Mouse (Mus musculus): ENCODE measurements around the gene Rangrf. TPM values are rescaled to one million over a fixed set of nuclear protein-coding genes. Genes with fewer than 3 reads are reported as not detected.
"Not testable (repeated sequence)": the region's sequence is repeated elsewhere in the genome, so short reads cannot be mapped to it uniquely, and the experiment has no call there.

Rangrf gene
- polyA plus RNA-seq, 1 experiment = 29.7 TPM

GRCm38 (mm10) chr11:68966554-68966953 lies 8.4 kb downstream of the Rangrf start:
- Histone ChIP-seq H3K4me3 (ENCODE audit: low read depth, low read length) (no peak overlapping the region), H3K36me3 (ENCODE audit: control insufficient read depth, insufficient read depth, low read length) (no peaks in the 10 kb centered on the region), H3K27ac (ENCODE audit: insufficient read depth, low read depth, low read length) (no peak overlapping the region), H3K27me3 (ENCODE audit: control insufficient read depth, insufficient read depth, low read length) (no peaks in the 10 kb centered on the region), H3K4me1 (ENCODE audit: control insufficient read depth, insufficient read depth, insufficient read length, low read length) (peaks cover 5% of the 10 kb centered on the region)
- no peak for TF ChIP-seq POLR2A (IDR thresholded peaks at IDR 0.05; ENCODE audit: low read depth, low read length)
- no peak for TF ChIP-seq CTCF (IDR thresholded peaks at IDR 0.05; ENCODE audit: extremely low read depth, insufficient read length, insufficient replicate concordance, low read depth, low read length)
- 40% methylated on average over 1 of the region's 1 CpGs for WGBS

- TF ChIP-seq POLR2A (IDR thresholded peaks at IDR 0.05; ENCODE audit: low read depth, low read length) (no peak), CTCF (IDR thresholded peaks at IDR 0.05; ENCODE audit: extremely low read depth, insufficient read length, insufficient replicate concordance, low read depth, low read length) (peak; percentile 30; the same call in 1 of the 2 replicates)
- 29% methylated on average over 3 of the region's 3 CpGs for WGBS
These were observed 9.1 kb downstream of the Rangrf start for GRCm38 (mm10) chr11:68965845-68966244.

GRCm38 (mm10) chr11:68965050-68965449 lies 9.9 kb downstream of the Rangrf start:
- TF ChIP-seq POLR2A (IDR thresholded peaks at IDR 0.05; ENCODE audit: low read depth, low read length) = no peak
- no peak for TF ChIP-seq CTCF (IDR thresholded peaks at IDR 0.05; ENCODE audit: extremely low read depth, insufficient read length, insufficient replicate concordance, low read depth, low read length)
- H3K27me3 ChIP-seq (ENCODE audit: control insufficient read depth, insufficient read depth, low read length) = no peaks in the 10 kb centered on the region
- H3K36me3 ChIP-seq (ENCODE audit: control insufficient read depth, insufficient read depth, low read length) = no peaks in the 10 kb centered on the region
- no peak overlapping the region for H3K4me3 ChIP-seq (ENCODE audit: low read depth, low read length)
- H3K27ac ChIP-seq (ENCODE audit: insufficient read depth, low read depth, low read length) = no peak overlapping the region
- H3K4me1 ChIP-seq (ENCODE audit: control insufficient read depth, insufficient read depth, insufficient read length, low read length) = peaks cover 5% of the 10 kb centered on the region

More at GRCm38 (mm10) chr11:68965845-68966244, 9.1 kb downstream of the Rangrf start:
- no peak overlapping the region for H3K27ac ChIP-seq (ENCODE audit: insufficient read depth, low read depth, low read length)
- H3K36me3 ChIP-seq (ENCODE audit: control insufficient read depth, insufficient read depth, low read length) = no peaks in the 10 kb centered on the region
- H3K4me3 ChIP-seq (ENCODE audit: low read depth, low read length) = no peak overlapping the region
- H3K27me3 ChIP-seq (ENCODE audit: control insufficient read depth, insufficient read depth, low read length) = no peaks in the 10 kb centered on the region
- peaks cover 5% of the 10 kb centered on the region for H3K4me1 ChIP-seq (ENCODE audit: control insufficient read depth, insufficient read depth, insufficient read length, low read length)

- Histone ChIP-seq H3K4me1 (ENCODE audit: control insufficient read depth, insufficient read depth, insufficient read length, low read length) (peaks cover under 1% of the 10 kb centered on the region; the same call in 1 of the 2 replicates), H3K27ac (ENCODE audit: insufficient read depth, low read depth, low read length) (no peak overlapping the region), H3K36me3 (ENCODE audit: control insufficient read depth, insufficient read depth, low read length) (no peaks in the 10 kb centered on the region), H3K4me3 (ENCODE audit: low read depth, low read length) (no peak overlapping the region), H3K27me3 (ENCODE audit: control insufficient read depth, insufficient read depth, low read length) (no peaks in the 10 kb centered on the region)
- TF ChIP-seq CTCF (IDR thresholded peaks at IDR 0.05; ENCODE audit: extremely low read depth, insufficient read length, insufficient replicate concordance, low read depth, low read length) = no peak
- TF ChIP-seq POLR2A (IDR thresholded peaks at IDR 0.05; ENCODE audit: low read depth, low read length) = no peak
- WGBS = 79% methylated on average over 2 of the region's 2 CpGs
These were observed 11.6 kb downstream of the Rangrf start for GRCm38 (mm10) chr11:68963405-68963804.

GRCm38 (mm10) chr11:68962159-68962558 lies 12.8 kb downstream of the Rangrf start:
- H3K4me3 ChIP-seq (ENCODE audit: low read depth, low read length); H3K27ac ChIP-seq (ENCODE audit: insufficient read depth, low read depth, low read length); H3K36me3 ChIP-seq (ENCODE audit: control insufficient read depth, insufficient read depth, low read length); H3K27me3 ChIP-seq (ENCODE audit: control insufficient read depth, insufficient read depth, low read length); H3K4me1 ChIP-seq (ENCODE audit: control insufficient read depth, insufficient read depth, insufficient read length, low read length): not testable (repeated sequence)
- WGBS = 14% methylated on average over 11 of the region's 11 CpGs

GRCm38 (mm10) chr11:68961596-68961995 lies 13.4 kb downstream of the Rangrf start:
- TF ChIP-seq CTCF (IDR thresholded peaks at IDR 0.05; ENCODE audit: extremely low read depth, insufficient read length, insufficient replicate concordance, low read depth, low read length) (no peak), POLR2A (IDR thresholded peaks at IDR 0.05; ENCODE audit: low read depth, low read length) (no peak)
- H3K4me1 ChIP-seq (ENCODE audit: control insufficient read depth, insufficient read depth, insufficient read length, low read length) = no peaks in the 10 kb centered on the region
- no peaks in the 10 kb centered on the region for H3K36me3 ChIP-seq (ENCODE audit: control insufficient read depth, insufficient read depth, low read length)
- no peak overlapping the region for H3K4me3 ChIP-seq (ENCODE audit: low read depth, low read length)
- WGBS = 36% methylated on average over 3 of the region's 3 CpGs
- no peaks in the 10 kb centered on the region for H3K27me3 ChIP-seq (ENCODE audit: control insufficient read depth, insufficient read depth, low read length)
- H3K27ac ChIP-seq (ENCODE audit: insufficient read depth, low read depth, low read length) = no peak overlapping the region

GRCm38 (mm10) chr11:68957971-68958370 lies 17.0 kb downstream of the Rangrf start:
- Histone ChIP-seq H3K4me1 (ENCODE audit: control insufficient read depth, insufficient read depth, insufficient read length, low read length) (peaks cover 8% of the 10 kb centered on the region), H3K4me3 (ENCODE audit: low read depth, low read length) (no peak overlapping the region), H3K27ac (ENCODE audit: insufficient read depth, low read depth, low read length) (no peak overlapping the region), H3K27me3 (ENCODE audit: control insufficient read depth, insufficient read depth, low read length) (peaks cover 12% of the 10 kb centered on the region; the same call in 1 of the 2 replicates), H3K36me3 (ENCODE audit: control insufficient read depth, insufficient read depth, low read length) (no peaks in the 10 kb centered on the region)
- no peak for TF ChIP-seq POLR2A (IDR thresholded peaks at IDR 0.05; ENCODE audit: low read depth, low read length)
- no peak for TF ChIP-seq CTCF (IDR thresholded peaks at IDR 0.05; ENCODE audit: extremely low read depth, insufficient read length, insufficient replicate concordance, low read depth, low read length)
- 85% methylated on average over 1 of the region's 1 CpGs for WGBS

- WGBS = 64% methylated on average over 8 of the region's 8 CpGs
- peak within 1 kb of the TSS; percentile 38 for H3K27ac ChIP-seq (ENCODE audit: insufficient read depth, low read depth, low read length)
- H3K36me3 ChIP-seq (ENCODE audit: control insufficient read depth, insufficient read depth, low read length) = no peaks in the 10 kb centered on the region
- H3K4me3 ChIP-seq (ENCODE audit: low read depth, low read length) = peak within 1 kb of the TSS; percentile 56
- TF ChIP-seq CTCF (IDR thresholded peaks at IDR 0.05; ENCODE audit: extremely low read depth, insufficient read length, insufficient replicate concordance, low read depth, low read length) (no peak), POLR2A (IDR thresholded peaks at IDR 0.05; ENCODE audit: low read depth, low read length) (no peak)
- H3K4me1 ChIP-seq (ENCODE audit: control insufficient read depth, insufficient read depth, insufficient read length, low read length) = peaks cover 8% of the 10 kb centered on the region
- H3K27me3 ChIP-seq (ENCODE audit: control insufficient read depth, insufficient read depth, low read length) = peaks cover 12% of the 10 kb centered on the region; the same call in 1 of the 2 replicates
These were observed 17.7 kb downstream of the Rangrf start, which contains the start of gene Arhgef15 for GRCm38 (mm10) chr11:68957308-68957707. Gene Arhgef15 (minus strand): TSS chr11:68957480.

All from small intestine, adult 2 months (tissue).